Mouse (Mus musculus) frontal cortex, adult 2 months (tissue): Measurements from ENCODE around the gene Grap. TPM values are rescaled to one million over a fixed set of nuclear protein-coding genes. Genes with fewer than 3 reads are reported as not detected.

ENCODE experiments used
- DNase-seq, 2 experiments: peaks; one replicate each; pipeline ENCODE4 v3.0.0; 2022; ENCODE audit warnings: low spot score in 1 of 2; ENCODE audit errors: extremely low spot score in 1 of 2
- polyA plus RNA-seq: library from polyadenylated mRNA; depleted of rRNA; stranded (reverse); fragments of >200 nt; gene quantifications from 2 replicates; pipeline ENCODE4 v1.2.3, GENCODE M21; 2012

Grap gene
- polyA plus RNA-seq, 1 experiment = 7.2 TPM

GRCm38 (mm10) chr11:61677709-61678108 is 24.6 kb downstream of the Grap start:
- no peak for DNase-seq

- no peak for DNase-seq
These were observed 26.2 kb downstream of the Grap start for GRCm38 (mm10) chr11:61679091-61679866.

- no peak for DNase-seq
These were observed 31.1 kb downstream of the Grap start, which contains the start of gene Fam83g for GRCm38 (mm10) chr11:61683907-61684731. Fam83g (plus strand) TSS chr11:61684091.

GRCm38 (mm10) chr11:61685119-61685725 is 32.2 kb downstream of the Grap start:
- DNase-seq = no peak

- DNase-seq = no peak
These were observed 33.1 kb downstream of the Grap start for GRCm38 (mm10) chr11:61686141-61686540.

- DNase-seq = no peak
These were observed 33.9 kb downstream of the Grap start for GRCm38 (mm10) chr11:61686906-61687453.

GRCm38 (mm10) chr11:61687595-61687994 is 34.5 kb downstream of the Grap start:
- DNase-seq = no peak

GRCm38 (mm10) chr11:61692996-61693395 is 39.9 kb downstream of the Grap start:
- DNase-seq = no peak

- no peak for DNase-seq
These were observed 45.8 kb downstream of the Grap start for GRCm38 (mm10) chr11:61698852-61699251.

- no peak for DNase-seq
These were observed 46.4 kb downstream of the Grap start for GRCm38 (mm10) chr11:61699460-61699859.

- no peak for DNase-seq
These were observed 46.9 kb downstream of the Grap start for GRCm38 (mm10) chr11:61699933-61700332.

GRCm38 (mm10) chr11:61701696-61702095 is 48.6 kb downstream of the Grap start:
- no peak for DNase-seq

- DNase-seq = no peak
These were observed 49.4 kb downstream of the Grap start for GRCm38 (mm10) chr11:61702494-61702893.

GRCm38 (mm10) chr11:61705581-61705980 is 52.5 kb downstream of the Grap start:
- no peak for DNase-seq

GRCm38 (mm10) chr11:61706232-61706631 is 53.2 kb downstream of the Grap start:
- DNase-seq = no peak

- DNase-seq = no peak
These were observed 55.9 kb downstream of the Grap start for GRCm38 (mm10) chr11:61708928-61709327.

- no peak for DNase-seq
These were observed 60.2 kb downstream of the Grap start for GRCm38 (mm10) chr11:61713157-61713855.

- peak; percentile 41 to 94 for DNase-seq
These were observed 61.5 kb downstream of the Grap start for GRCm38 (mm10) chr11:61714346-61715117.

GRCm38 (mm10) chr11:61715130-61715529 is 62.1 kb downstream of the Grap start:
- no peak for DNase-seq

GRCm38 (mm10) chr11:61717990-61718389 is 64.9 kb downstream of the Grap start:
- DNase-seq = no peak
